Mouse (Mus musculus) A20 (cell line): ENCODE results near the gene Gm17606.

Experiments
- DNase-seq: peaks from one replicate; pipeline ENCODE4 v3.0.0-alpha.2; 2011; ENCODE audit warnings: low read depth, low spot score

Gm17606 gene

DNA sequence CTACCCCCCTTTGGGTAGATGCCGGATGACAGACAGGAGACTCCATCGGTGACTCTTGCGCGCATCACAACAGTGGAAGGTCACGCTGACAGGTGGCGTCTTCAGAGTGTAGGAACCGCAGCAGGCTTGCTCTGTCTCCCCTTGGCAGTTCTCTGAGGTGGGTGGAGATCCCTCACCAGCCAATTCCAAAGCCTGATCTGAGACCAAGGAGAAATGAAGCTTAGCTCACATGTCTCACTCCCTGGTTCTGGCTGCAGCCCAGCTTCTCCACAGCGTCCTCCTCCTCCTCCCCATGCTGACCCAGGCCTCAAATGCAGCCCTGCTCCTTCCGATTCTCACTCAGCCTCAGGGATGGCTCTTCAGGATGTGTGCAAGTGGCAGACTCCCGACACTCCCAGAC, 15.8 kb upstream of the Gm17606 start:
- DNase-seq = no peak

DNA sequence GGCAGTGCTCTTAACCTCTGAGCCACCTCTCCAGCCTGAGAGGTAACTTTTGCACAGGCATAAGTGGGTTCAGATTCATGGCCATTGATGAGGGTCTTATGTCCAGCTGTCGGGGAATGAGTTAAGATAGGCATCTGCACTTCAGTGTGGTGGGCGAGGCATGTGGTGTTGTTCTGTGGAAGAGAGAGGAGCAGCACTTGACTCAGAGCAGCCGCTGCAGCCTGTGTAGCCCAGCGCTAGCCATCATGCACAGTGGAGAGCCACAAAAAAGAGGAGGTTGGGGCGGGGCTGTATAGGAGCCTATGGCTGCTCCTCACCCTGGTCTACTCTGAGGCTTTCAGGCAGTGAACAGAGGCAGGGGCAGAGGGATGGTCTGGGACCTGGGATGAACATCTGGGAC, 12.6 kb upstream of the Gm17606 start:
- no peak for DNase-seq

DNA sequence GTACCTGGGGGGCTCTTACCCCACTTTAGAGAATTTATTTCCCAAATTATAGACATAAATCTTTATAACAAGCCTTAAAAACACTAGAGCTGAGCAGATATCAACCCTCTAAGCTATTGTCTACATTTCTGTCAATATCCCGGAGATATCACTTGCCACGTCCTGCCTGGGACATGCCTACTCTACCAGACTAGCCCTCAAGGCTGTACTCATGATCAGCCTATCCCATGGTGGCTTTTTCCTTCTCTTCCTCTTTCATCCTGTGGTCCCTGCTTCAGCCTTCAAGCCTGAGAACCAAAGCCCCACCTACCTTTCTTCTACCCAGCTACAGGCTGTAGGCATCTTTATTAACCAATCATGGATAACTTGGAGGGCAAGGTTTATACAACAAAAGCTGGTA, 11.0 kb upstream of the Gm17606 start:
- DNase-seq = no peak

DNA sequence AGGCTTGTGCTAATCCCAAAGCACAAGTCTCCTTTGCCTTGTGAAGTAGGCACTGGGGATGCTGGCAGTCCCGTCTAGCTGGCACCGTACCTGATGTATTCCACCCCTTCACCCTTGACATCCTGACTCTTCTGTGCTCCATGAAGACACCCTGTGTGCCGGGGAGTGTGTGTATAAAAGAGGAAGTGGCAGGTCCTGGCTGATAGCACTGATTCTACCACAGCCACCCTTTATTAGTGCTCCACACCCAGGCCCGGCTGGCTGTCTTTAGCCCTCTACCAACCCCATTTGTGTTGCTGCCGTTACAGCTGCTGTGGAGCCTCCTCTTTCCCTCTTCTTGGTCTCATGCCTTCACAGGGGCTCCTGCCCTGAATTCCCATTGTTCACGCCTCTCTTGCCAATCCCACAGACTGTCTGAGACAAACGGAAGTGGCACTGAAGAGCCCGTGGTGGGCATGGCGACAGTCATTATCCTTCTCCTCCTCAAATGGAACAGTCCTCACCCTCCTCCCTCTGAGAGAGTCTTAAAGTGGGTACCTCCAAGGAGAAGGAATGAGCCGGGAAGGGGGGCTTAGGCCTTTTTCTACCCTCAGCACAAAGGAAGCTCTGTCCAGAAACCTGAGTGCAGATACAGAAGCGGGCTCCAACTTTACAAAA, 10.0 kb upstream of the Gm17606 start:
- DNase-seq = no peak

DNA sequence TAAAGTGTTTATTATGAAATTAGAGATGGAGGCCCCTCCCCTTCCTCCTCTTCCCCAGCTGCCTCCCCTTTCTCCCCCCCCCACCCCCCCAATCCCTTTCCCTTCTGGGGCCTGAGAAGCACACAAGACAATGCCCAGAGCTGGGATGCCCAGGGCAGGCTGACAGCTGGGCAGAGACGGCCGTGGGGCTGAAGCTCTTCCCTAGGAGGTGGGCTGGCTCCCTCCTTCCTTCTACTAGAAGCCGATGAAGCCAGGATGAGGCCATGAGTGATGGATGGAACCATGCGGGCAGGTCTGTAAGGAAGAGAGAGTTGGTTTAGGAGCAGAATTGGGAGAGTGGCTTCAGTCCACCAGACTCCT, 9.5 kb upstream of the Gm17606 start:
- DNase-seq = no peak

DNA sequence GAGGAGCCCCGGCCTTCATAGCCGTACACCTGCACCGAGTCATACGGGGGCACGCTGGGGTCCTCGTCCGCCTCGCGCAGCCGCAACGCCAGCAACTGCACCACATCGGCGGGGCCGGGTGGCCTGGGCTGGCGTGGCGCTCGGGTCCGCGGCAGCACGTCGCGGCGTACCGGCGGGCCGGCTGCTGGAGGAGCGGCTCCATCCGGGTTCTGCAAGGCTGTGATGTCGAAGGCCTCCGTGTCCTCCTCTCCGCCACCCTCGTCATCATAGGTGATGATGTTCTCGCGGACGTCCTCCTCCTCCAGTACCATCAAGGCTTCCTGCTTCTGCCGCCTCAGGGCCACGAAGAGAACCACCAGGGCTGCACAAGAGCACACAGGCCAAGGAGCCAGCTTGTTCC, 8.5 kb upstream of the Gm17606 start:
- no peak for DNase-seq

DNA sequence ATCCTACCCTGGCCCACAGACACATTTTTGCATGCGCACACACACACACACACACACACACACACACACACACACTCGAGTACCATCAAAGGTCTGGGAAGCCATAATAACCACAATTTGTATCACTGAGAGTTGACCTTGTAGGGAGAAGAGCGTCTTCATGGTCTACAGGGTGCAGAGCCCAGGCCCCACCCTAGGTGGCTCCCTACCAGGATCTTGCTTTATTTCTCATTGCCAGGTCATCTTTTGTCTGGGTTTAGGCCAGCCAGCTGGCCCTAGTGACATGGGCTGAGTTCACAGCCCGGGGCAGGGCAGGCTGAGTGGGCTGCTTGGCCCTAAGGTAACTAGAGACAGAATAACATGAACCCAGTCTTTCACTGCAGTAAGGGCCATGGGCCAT, 6.6 kb upstream of the Gm17606 start:
- DNase-seq = peak; percentile 34

DNA sequence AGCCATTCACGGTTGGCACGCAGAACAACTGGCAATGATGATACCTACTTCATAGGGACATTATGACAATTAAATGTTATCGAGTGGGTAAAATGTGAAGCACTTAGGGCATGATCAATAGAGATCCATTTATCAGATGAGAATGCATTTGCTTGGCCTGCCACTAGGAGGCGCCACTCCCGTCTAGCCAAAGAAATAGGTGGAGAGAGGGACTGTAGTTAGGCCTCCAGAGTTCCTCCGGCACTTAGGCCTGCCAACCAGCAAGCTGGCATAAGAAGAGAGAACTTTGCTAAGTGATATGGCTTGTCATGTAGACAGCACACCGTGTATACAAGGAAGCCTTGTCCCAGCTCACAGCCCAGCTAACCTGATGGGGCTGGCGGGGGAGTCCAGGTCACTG, 3.8 kb upstream of the Gm17606 start:
- peak; percentile 62 for DNase-seq

DNA sequence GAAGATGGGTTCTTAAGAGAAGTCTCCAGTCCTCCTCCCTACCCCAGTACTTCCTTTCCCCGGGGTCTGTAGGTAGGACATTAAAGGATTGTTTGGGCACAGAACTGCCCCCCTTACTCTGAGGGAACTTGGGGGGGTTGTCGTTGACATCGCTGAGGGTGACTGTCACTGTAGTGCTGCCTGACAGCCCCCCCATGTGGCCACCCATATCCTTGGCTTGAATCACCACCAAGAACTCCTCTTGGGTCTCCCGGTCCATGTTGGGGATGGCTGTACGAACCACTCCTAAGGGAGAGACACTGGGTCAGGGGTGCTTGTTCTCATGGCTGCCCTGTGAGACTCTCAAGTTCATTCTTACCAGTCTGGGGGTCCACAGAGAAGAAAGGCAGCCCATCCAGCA, 2.5 kb upstream of the Gm17606 start:
- DNase-seq = no peak

DNA sequence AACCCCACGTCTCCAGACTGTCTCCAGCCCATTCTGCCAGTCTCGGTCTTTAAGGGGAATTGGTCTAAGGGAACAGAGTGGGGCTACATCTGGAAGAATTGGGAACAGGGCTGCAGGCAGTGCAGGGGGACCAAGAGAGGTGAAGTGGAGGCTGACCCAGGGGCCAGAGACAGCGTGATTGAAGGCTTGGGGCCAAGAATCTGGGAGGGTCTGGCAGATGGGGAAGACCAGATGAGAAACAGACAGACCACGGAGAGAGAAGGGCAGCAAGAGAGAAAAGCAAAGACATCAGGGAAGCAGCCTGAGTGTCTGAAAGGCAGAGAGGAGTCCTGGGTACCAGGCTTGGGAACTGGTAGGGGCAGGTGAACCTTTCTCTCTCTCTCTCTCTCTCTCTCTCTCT, 631 bp upstream of the Gm17606 start:
- no peak for DNase-seq

DNA sequence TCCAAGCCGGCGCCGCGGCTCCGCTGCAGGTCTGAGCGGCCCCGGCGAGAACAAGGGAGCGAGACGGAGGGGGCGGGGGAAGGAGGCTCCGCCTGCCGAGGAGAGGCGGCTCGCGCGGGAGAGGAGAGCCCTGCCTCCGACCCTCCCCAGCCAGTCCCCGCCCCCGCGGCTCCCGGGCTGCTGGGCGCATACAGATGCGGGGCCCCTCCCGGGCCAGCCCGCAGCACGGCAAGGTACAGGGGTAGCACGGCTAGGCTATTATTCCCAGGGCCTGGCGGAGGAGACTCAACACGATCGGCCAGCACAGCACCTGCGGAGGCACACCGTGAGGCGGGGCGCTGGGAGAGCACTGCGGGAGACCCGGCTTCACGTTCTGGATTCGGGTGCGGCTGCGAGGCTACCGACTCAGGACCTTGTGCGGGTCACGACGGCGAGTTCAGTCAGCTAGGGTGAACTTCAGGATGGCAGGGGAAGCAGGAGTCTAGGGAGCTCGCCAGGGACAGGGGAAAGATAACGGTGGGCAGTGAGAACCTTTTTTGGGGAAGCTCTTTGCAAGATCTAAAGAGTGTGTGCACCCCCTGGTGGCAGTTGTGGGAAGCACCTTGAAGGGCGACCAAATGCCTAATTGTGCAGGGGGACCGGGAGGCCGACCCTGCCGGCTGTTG, 685 bp downstream of the Gm17606 start, which contains the start of gene Cdh24:
Gene Cdh24, minus strand, starts transcription at position 60 of the 665 bp plus-strand sequence.
- DNase-seq = peak; percentile 92

DNA sequence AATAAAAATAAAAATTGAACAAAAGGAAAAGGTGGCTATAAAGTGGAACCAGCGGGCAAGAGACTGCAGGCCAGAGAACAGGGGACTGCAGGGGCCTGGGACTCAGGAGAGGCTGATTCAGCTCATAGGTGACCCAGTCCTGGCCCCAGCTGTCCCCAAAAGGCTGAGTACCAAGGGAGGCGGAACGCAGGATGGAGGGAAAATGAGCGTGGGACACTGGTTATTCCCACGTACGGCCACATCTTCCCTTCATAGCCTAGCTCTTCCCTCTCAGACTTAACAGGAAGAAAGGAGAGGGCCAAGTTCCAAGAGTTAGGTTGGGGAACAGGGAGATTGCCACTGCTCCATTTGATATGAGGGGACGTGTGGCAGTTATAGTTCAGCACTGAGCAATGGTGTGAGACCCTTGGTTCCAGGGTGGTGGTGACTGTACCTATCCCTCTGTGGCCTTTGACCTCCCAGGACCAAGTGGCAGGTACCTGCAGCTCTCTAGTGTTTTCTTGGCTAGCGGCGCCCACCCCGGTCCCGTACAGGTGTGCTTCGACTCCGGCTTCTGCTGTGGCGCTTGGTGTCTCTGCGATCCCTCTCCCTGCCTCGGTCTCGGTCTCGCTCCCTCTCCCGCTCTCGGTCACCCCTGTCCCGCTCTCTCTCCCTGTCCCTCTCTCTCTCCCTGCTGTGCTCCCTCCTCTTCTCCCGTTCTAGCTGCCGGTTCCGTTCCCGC, 1.6 kb downstream of the Gm17606 start:
- DNase-seq = no peak

DNA sequence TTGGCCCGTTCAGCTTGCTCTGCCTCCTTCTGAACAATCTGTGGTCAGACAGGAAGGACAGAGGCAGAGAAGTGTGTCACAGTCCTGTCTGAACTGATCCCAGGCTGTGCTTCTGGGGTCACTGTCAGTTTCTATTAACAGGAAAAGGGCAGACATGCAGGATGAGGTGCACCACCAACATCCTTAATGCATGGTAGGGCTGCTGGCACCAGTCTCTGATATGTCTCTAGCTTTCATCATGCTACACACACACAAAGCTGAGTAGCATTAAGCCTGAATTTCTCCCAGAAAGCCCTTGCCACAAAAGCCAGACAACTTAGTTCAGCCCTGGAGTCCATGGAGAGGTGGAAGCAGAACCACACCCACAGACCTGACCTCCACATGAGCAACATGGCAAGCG, 2.3 kb downstream of the Gm17606 start:
- DNase-seq = no peak

DNA sequence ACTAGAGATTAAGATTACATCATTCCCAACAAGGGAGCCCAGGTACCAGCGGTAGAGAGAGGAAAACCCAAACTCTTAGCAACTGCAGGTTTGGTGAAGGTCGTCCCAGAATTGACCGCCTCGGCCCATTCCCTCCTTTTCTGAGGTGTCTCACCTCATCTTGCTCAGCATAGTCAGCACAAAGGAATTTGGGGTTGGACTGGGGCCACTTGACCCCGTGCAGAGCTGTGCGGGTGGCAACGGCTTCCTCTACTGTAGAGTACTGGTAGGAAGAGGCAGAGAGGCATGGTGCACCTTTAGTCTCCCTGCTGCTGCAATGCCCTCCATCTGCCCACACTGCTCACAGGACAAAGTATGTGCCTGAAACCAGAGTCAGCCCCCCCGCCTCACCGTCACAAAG, 3.5 kb downstream of the Gm17606 start:
- no peak for DNase-seq

DNA sequence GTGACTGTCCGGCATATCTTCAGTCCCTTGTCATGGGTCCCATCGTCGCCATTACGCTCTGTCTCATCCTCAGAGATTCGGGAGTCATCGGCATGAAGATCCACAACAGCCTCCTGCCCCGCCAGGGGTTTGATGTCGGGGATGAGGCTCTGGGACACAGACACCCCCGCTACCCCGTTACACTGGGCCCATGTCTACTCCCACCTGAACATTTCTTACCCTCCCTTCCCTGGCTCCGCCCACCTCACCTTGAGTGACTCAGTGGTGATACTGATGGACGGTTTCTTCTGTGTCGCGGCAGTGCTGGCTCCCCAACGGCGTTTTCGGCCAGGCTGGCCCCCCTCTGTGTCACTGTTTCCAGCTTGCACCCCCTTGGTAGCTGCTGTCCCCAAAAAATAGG, 5.7 kb downstream of the Gm17606 start:
- no peak for DNase-seq

DNA sequence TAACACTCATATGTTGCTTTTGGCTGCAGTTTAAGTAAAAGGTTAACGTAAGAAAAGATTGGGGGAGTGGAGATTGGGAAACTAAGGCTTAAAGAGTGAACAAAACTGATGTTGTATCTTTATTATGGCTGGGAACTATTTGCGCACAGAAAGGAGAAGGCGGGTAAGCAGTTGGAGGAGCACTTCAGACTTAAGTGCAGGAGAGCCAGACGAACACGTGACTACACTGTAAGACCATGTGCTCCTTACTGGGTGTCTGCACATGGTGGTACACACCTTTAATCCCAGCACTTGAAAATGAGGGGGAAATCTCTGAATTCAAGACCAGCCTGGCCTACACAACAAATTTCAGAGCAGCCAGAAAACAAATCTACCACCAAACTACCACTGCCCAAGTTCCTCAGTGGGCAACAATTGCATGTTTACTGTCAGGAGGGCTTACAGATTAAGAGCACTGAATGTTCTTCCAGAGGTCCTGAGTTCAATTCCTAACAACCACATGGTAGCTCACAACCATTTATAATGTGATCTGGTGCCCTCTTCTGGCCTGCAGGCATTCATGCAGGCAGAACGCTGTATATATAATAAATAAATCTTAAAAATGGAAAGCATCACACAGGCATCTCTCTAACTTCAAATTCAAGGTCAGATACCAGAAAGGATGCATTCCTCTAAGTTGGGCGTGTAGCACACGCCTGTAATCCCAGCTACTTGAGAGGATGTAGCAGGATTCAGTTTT, 6.3 kb downstream of the Gm17606 start:
- no peak for DNase-seq

DNA sequence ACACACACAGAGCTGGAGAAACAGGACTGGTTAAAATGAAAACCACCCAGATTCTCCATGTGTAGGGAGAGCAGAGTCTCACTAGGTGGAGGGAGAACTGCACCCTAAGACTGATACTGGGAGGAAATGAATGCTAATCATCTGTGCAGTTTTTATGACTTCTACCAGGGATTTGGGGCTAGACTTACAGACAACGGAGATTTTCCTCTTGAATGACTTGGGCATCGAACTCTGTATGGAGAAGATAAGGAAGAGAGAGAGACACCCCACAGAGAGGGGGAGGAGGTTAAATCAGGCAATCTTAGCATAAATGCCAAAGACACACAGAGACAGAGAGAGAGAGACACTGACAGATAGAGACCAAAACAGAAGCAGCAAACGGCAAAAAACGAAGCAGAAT, 7.1 kb downstream of the Gm17606 start:
- DNase-seq = no peak

DNA sequence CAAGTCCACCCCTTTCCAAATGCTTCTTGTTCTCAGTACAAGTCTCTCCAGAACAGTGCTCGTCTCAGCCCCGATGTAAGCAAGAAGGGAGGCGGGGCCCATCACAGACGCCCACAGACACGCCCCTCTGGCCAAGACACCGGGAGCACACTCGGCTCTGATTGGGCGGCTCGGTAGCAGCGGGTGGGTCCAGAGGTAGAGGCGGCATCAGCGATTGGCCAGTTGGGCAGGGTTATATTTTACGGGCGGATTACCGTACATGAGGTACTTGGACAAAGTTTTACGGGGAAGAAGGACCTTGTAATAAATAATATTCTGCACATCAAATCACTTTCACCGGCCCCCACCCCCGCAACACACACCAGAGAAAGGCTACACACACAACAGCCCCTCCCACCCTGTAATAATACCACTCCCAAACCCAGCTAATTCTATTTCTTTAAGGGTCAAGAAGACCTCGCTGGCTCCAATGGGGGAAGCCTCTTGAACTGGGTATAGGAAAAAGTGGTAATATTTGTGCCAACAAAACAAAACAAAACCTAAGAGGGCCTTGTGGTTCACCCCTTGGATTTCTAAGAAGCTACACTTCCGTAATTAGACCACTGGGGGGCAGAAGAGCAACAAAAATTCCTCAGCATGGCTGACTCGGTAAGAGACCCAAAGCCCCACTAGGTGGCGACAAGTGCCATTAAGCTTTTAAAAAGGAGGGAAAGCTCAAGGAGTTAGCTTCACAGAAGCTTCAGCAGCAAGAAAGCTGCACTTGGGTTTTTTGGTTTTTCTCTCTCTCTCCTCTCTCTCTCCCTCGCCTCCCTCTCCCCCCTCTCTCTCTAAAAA, 10.1 kb downstream of the Gm17606 start:
- DNase-seq = peak; percentile 89

DNA sequence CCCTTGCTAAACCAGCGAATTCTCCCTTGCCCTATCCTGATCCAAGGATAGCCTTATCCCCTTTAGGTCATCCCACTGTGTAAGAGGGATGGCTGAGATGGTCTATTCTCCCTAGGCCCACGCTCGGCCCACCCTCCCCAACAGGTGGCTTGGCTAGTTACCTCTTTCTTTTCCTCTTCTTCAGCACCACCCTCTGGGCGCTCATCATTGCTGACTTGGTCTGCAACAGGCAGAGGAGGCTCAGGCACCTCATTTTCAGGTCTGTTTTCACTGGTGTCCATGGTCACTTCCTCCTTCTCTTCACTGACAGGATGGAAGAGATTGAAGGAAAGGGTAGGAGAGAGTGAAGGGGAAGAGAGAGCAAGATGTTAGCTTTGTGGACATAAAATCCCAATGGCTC, 10.8 kb downstream of the Gm17606 start:
- DNase-seq = peak; percentile 74

DNA sequence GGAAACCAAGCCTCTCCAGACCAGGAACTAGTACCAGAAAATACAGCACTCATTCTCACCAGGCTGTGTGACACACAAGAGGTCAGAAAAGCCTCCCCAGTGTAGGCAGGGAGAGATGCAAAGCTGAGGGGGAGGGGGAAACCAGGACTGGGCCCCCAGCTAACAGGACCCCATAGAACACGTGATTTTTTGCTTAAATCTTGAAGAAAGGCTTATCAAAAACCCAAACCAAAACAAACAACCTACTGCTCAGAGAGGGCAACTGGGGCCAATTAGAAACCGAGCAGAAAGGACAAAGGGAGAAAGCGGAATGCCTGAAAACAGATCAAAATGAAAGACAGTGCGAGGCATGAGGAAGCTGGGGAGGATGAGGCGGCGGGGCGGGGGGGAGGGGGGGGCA, 12.0 kb downstream of the Gm17606 start:
- peak; percentile 62 for DNase-seq

DNA sequence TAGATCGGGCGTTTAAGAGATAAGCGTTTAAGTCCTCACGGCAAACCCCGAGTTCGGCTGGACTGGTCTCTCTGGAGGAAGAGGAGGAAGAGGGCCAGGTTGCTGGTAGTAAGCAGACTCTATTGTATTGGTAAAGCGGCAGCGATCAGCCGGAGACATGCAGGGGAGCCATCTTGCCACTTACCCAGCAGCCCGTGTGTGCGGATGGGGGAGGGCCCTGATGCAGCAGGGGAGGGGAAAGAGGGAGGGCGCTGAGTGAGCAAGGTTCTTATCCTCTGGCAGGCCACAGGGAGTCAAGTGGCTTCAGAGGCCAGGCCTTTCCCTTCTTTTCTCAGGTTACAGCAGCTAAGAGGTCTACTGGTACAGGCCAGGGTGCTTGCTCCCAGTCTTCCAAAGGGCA, 12.7 kb downstream of the Gm17606 start:
- peak; percentile 88 for DNase-seq
